Mouse (Mus musculus) kidney, adult 11 months (tissue): ENCODE results near the gene Gp1bb.

Experiments used
- DNase-seq: peaks from one replicate; pipeline ENCODE4 v3.0.0; 2022

Gp1bb gene

DNA sequence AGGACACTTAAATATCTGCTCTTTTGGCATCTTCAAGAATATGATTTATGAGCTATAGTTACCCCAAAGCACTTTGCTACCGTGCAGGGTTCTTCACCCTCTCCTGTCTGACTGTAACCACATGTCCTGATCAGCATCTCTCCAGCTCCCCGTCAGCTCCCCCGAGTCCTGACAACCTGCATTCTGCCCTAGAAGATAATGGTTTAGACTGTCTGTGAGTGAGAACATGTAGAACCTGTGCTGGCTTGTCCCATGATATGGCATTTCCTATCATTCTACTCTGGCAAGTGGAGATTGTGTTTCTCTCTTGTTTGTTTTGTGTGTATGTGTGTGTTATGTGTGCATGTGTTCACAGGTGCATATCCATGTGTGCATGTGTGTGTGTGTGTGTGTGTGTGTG, 24.2 kb downstream of the Gp1bb start:
- DNase-seq, result no peak

DNA sequence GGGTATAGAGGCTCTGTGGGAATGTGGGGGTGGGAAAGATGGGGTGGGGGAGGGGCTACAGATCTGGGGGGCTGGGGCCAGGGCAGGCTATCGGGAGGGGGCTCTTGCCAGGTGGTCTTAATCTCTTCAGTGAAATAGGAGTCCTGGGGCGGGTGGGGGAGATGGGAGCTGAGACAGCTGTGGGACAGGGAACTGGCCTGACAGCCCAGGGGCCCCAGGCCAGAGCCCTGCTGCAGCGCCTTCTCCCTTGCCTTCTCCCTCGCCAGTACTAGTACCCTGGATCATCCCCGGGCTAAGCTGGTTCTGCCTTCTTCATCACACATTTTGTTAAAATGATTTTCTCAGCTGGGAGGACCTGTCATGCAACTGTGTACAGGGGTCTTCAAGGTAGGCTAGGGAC, 25.9 kb downstream of the Gp1bb start:
- no peak for DNase-seq

DNA sequence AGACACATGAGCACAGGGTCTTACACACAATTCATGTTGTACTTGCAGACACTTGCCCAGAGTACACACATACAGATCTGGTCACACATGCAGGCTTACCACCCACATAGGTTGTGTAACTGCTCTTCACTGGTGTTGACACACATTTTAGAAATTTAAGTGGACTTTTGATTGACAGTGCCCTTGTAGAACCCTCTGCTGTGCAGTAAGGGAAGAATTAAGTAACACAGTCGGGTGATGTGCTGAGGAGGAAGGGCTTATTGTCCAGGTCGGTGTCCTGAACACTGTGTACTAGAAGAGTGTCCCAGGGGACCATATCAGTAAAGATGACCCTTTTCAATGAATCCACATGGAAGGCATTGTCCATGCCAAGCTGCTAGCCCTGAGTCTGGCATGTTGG, 28.3 kb downstream of the Gp1bb start:
- DNase-seq, result no peak

DNA sequence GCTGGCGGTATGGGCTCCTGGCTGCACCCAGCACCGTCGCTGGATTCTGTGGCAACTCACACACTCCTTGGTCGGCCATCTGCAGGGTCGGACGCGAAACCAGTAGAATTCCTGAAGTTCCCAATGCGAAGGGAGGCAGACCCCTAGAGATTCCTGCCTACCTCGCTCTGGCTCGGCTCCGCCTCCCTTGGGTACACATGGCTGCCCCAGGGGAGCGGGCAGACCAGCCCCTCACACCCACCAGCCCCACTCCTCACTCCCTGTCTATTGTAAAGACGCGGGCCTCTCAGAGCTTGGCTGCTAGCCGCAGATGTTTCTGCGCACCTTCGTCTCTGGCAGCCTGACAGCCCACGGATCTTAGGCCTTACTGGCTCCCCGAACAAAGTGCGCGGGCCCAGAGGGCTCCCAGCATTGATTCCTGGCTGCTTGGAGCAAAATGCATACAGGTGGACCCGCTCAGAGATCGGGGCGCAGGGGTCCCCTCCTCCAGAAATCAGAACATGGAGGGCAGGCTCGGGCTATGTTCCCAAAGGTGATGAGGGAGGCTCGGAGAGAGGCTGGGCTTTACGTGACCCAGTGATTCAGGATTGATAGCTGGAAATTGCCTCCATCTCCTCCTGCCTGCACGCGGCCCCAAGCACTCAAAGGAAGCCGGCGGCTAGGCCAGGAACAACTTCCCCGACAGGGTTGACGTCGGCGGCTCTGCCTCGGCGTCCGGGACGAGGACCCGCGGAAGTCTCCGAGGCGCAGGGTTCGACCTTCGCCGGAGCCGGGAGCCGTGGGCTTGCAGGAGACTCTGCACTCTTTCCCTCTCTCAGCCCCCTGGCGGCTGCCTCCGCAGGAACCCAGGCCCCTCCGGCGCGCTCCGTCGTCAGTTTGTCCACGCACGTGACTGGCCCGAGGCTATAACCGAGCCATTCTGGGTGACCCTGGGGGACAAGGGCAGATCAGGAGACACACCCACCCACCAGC, 30.9 kb downstream of the Gp1bb start:
- DNase-seq, result no peak

DNA sequence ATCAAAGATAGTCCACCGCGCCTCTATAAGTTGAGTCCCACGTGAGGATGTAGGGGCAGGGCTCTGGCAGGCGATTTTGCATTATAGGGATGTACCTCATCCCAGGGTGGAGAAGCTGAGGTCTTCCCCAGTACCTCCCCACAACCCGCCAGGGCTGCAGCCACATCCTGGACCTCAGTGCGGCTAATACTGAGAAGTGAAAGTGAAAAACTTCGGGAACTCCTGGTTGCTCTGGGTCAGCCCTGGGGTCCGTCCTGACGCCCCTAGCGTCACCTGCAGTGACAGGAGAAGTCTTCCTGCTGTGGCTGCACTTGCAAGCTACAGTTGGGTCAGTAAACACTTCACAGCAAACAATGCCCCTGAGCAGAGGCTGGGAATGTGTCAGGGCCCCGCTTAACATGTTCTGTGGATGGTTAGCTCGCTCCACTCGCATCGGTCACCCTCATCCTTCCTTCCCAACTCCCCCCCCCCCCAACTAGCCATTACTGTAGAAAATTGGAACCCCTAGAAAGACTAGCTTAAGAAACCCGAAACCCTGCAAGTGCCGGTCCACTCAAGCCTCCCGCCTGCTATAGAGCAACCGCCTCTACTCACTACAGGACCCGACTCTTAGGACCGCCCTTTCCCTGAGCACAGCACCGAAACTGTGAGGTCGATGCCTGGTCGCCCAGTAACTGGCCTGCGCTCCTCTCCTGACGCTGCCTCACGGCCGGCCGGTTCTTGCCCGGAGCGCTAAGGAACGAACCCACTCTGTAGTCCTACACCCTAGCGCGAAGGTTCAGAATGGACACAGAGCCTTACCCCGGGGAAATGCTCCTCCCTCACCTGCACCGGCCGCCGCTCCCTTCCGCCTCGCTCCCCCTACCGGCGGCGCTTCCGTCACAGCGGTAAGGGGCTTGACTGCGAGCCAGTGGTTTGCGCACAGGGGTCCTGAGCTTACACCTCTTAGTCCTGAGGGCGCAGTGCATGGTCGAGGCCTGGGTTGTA, 32.1 kb downstream of the Gp1bb start, which contains the start of gene Tbx1:
TSS of gene Tbx1 (minus strand) at position 868 of the 987 bp plus-strand sequence.
- no peak for DNase-seq

DNA sequence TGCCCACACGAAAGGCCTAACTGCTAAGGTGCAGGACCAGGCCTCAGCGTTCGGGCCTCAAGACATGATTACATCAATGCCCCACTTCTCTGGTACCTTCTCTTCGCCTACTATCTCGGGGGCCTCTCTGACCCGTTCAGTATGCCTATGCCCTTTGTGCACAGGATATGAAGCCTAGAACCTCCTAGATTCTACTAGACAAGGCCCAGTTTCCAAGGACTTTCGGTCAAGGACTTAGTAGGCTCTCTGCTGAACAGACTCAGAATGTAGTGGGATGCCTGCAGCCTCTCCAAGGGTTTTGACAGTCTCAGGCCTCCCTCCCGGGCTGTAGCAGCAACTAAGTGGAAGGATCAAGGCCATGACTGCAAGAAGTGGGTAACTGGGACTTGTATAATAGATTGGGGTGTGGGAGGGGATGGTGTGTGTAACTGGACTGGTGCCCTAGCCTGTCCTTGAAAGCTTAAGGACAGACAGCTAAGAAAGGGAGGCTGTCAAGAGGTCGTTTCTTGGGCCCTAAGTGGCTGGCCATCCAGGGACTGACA, 33.1 kb downstream of the Gp1bb start:
- no peak for DNase-seq

DNA sequence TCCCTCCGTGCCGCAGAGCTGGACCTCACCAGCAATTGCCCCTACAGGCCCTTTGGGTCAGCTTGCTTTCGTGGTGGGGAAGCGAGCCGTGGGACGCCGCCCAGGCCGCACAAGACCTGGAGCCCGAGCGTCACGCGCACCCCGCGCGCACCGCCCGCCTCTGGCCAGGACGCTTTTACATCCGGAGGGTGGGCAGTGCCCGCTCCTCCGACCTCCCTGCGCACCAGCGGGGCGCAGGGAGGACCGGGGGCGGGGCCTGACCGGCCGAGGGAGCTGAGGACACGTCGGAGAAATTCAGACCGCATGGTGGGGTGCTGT, 33.5 kb downstream of the Gp1bb start:
- DNase-seq, result no peak

DNA sequence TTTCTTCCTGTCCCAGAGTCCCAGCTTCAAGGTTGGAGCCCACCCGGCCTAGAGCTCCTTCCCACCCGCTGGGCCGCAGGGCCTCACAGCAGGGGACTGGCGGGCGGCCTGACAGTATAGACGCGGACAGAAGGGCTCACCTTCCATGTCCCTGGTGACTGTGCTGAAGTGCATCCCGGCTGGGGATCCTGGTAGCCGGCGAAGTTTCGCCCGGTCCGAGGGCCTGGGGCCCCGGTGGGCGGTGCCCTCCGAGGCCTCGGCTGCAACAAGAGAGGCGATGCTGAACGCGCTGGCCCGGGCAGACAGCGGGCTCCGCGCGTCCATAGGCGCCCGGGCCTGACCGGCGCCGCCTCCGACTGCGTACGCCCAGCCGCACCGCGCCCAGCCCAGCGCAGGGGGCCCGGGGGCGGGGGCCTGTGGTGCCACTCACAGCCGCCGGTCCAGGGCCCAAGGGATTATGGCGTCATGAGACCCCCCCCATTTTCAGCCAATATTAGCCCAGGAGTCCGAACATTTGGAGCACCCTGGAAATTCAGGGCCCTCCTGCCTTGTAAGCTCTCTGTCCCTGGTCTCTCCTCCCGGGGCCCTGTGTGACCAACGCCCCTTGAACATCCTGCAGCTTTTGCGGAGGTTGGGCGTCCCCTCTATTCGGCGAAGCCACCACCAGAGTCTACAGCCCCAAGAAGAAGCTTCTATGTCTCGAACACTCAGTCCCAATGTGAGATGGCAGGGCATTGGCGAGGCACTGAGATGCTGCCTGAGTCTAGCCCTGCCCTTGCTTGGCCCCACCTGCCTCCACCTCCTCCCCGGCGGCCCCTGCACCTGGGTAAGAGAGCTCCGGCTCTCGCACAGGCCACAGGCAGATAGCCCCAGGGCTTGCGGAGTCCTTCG, 34.1 kb downstream of the Gp1bb start:
- no peak for DNase-seq

DNA sequence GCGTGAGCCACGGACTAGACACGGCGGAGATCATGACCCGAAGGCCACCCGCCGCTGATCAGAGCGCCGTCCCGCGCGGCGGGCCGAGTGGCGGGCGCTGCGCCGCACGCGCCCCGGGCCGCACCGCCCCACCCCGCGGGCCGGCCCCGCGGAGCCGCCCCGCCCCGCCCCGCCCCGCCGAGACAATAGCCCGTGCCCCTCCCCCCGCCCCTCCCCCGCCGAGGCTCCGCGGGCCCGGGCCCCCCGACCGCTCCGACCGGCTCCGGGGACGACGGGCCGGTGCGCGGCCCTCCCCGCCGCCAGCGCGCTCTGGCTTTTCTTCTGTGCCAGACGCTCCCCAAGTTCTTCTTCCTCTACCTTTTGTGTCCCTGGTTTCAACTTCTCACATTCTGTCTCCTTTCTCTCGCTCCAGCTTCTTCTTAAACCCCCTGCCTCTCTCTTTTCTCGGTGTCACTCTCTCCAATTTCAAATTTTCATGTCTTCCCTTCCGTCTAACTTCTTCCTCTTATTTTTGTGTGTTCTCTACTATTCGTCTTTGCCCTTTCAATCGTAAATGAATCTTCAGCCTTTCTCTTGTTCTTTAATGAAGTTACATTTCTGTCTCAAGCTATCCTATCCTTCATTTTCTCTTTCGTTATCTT, 35.2 kb downstream of the Gp1bb start:
- no peak for DNase-seq

DNA sequence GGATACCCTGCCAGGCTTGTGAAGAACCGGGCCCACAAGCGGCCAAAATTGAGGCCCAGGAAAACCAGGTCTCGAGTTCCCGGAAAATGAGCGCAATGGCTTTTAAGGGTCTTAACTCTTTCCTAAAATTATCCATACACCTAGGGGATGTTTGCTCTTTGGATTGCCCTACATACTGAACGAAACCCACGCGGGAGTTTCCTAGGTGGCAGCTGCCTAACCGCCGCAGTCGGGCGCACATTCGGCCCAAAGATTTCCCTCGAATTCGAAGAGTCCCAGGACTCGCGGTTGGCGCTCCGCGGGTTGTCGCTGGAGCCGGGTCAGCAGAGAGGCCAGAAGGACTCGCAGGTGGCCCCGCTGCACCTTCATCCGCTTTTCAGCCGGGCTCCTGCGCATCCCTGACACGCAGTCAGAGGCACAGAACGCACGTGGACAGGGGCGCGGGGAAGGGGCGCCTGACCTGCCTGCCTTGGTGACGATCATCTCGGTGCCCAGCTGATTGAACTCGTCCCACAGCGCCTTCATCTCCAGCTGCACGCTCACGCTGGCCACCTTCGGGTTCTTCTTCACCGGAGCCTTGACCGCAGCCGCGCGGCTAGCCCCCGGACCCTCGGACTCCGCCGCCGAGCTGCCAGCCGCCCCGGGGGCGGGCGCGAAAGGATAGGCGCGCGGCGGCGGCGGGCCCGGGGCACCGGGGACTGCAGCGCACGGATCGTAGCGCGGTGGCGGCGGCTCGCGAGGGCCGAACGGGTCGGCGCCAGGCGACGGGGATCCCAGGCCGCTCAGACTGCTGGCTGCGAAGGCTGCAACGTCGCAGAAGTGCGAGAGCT, 35.9 kb downstream of the Gp1bb start:
- no peak for DNase-seq

DNA sequence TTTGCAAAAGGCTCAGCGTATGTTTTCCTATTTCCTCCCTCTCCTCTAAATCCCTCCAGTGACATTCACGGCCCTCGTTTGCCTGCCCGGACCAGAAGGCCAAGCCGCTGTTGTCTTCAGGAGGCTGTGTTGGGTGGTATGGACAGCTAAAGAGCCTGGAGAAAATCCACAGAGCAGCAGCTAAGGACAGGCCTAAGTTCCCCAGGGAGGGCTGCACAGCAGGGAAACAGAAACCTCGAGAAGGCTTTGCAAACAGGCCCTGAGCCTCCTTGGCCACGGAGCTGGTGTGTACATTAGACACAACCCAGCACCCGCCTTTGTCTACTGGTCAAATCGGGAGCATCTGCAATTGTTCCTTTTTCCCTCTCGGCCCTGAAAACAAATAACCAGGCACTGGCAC, 36.5 kb downstream of the Gp1bb start:
- no peak for DNase-seq

DNA sequence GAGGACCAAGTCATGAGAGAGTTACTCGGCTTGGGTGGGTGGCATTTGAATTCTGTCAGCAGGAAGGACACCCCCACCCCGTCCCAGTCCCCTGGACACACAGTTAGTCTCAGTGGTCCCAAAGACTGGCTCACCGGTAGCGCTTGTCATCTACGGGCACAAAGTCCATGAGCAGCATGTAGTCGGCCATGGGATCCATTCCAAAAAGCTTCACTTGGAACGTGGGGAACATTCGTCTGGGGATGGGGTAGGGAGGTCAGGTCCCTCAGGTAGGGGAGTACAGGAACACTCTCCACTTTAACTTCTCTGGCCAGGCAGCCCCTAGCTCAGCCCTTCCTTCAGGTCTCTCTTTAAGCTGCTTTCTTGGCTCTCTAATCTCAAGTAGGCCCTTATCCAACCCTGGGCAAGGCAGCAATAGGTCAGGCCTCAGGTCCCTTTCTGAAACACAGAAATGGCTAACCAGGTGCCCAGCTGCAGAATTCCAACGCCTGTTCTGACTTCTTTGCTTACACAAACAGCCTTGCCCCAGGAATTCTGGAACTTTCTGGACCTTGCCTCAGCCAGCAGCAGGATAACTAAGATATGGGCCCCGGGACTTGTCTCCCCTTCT, 37.2 kb downstream of the Gp1bb start:
- no peak for DNase-seq

DNA sequence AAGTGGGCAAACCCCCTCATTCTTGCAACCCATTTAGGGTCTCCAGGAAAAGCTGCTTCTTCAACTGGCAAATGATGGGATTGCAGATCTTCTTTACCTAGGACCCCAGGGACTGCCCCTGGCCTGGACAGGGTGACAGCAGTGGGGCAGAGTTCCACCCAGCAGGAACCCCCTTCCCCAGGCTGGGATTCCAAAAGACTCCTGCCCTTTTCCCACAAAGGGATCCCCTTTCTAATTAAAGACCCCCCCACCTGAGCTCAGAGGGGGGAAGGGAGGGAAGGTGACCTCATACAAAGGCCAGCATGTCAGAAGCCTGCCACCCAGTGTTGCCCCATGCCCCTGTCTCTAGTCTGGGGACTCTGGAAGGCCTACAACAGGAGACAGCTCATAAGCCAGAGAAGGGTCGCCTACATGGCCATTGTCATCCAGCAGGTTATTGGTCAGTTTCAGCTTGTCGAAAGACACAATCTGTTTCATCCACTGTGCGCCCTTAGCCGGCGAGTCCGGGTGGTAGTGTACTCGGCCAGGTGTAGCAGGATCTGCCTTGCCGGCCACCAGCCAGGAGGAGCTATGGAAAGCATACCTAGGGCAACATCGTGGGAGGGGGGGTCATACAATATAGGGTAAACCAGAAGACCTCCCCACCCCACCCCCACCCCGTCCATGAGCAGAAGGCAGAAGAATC, 38.4 kb downstream of the Gp1bb start:
- DNase-seq, result no peak

DNA sequence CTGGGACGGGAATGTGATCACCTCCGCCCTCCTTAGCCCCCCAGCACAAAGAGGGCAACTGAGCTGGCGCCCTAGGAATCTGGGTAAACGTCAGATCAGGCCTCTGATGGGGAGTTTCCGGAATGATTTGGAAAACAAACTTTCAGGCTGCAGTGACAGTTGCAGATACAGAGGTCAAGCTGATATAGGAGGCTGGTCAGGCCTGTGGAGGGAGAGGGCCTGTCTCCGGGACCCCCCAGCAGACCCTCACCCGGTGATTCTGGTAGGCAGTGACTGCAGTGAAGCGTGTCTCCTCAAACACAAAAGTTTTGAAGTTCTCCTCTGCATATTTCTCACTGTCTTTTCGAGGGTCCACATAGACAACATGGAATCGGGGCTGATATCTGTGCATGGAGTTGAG, 39.0 kb downstream of the Gp1bb start:
- no peak for DNase-seq

DNA sequence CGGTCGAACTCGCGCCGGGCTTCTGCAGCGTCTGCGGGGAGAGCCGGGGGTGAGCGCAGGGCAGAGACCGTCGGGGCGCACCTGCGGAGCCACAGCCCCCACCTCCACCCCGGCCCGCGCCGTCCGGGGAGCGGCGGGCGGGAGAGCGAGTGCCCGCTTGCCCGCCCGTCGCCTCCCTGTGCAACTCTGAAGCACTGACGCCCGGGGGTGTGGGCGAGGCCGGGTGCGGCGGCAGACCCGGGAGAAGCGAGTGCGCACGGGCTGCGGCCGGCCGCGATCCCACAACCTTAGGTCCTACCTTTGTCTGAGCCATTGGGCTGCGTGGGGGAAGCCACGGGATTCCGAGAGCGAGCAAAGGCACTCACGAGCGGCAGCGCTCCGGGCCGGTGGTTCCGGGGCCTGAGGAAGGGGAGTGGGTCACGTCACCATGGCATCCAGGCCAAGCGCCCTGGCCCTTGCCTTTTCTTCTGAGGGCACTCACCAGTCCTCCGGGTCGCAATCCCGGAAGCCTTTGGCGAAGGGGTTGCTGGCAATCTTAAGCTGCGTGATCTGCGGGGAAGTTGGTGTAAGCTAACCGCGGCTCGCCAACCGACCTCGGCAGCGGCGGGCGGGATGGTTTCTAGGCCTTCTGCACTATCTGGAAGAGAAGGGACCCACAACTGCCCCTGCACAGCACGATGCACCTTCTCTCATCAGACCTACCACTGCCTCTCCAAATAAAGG, 39.6 kb downstream of the Gp1bb start:
- DNase-seq, result no peak

DNA sequence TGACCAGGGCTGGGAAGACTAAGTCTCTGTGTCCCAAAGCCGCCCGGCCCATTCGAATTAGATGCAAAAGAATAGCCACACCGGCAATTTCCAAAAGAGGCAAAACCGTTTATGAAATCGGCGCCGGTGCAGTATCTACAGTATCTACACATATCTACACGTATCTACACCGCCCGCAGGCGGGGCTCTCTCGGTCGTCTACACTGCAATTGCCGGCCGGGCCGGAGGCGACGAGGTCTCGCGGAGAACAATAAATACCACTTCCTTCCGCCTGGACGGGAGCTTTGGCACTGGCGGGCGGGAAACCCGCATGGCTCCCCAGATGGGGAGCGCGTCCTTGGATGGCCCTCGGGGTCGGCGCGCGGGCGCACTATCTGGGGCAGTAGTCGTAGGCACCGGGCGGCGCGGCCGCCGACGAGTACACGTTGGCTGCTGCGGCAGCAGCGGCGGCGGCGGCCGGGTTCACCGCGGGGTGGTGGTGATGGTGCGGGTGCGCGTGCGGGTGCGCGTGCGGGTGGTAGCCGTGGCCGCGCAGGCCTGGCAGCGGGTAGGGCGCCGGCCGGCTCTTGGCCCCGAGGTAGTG, 40.5 kb downstream of the Gp1bb start:
- DNase-seq, result no peak

DNA sequence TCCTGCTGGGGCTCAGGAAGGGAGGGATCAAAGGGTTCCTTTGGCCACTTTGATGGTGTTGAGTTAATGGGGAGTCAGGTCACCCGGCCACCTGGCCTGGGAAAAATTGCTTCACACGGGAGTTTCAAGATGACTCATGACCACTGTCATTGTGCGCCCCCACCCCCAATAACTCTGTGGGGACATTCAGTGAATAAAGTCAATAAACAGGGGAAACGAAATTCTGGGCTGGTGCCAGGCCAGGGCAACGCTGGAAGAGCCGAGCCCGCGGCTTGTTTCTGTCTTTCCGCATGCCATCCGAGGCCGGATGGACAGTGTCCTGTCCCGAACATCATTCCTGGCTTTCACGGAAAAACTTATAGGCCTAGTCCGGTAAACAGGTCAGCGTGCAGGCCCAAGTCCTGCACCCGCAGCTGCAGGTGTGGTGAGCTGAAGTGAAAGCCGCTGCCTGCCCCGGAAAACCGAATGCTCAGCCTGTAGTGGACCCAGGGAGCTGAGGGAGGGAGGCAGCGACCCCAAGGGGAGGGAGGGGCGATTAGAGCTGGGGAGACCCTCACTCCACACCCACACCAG, 41.1 kb downstream of the Gp1bb start:
- DNase-seq, result no peak

DNA sequence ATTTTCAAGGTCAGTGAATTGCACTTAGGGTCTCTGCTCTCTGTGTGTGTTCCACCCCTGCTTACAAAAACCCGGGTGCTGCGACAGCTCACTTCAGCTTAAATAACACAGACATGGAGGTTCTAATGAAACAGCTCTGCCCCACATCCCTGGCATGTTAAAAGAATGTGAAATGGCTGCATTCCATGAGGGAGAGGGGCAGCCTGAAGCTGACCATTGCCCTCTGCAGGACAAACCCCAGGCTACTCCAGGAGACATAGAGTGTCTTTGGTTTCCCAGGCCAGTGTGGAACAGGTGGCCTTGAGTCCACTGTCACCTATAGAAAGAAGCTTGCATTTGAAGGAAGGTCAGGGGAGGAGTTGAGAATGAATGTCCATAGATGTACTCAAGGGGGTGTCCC, 41.8 kb downstream of the Gp1bb start:
- DNase-seq, result no peak
